Mouse (Mus musculus) embryonic stem cell, embryonic (primary cell): ENCODE results near the gene Zmynd15.

Experiments
- CTCF ChIA-PET, 4 experiments: fragments of 300-600 bp in 2 of 4; fragments of 350-600 bp in 2 of 4; sonication (Branson Sonifier 250); formaldehyde crosslinking; loops; one replicate each; lab custom pipeline; 2022; ENCODE audit warnings: inconsistent platforms in 2 of 4; lab: Charles Lee
- POLR2A ChIA-PET, 4 experiments: fragments of 300-600 bp in 2 of 4; fragments of 350-600 bp in 2 of 4; sonication (Branson Sonifier 250); formaldehyde crosslinking; loops; one replicate each; lab custom pipeline; 2022; ENCODE audit warnings: antibody characterized with exemption in 4 of 4, inconsistent platforms in 1 of 4; lab: Charles Lee

Zmynd15 gene

DNA sequence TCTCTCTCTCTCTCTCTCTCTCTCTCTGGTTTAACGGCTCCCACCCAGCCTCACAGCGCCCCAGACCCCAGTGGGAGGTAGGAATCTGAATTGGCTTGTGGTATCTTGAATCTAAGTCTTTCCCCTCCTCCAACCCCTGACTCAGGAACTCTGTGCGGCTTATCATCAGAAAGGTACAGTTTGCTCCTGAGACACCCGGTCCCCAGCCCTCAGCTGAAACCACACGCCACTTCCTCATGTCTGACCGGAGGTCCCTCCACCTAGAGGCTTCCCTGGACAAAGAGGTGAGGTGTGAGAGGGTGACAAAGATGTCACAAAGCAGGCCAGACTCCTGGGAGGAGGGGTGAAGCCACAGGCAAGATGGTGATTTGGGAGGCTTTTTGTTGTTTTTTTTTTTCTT lies 21.8 kb upstream of the Zmynd15 start:
- POLR2A ChIA-PET, result no interaction called here
- CTCF ChIA-PET, result no interaction called here

DNA sequence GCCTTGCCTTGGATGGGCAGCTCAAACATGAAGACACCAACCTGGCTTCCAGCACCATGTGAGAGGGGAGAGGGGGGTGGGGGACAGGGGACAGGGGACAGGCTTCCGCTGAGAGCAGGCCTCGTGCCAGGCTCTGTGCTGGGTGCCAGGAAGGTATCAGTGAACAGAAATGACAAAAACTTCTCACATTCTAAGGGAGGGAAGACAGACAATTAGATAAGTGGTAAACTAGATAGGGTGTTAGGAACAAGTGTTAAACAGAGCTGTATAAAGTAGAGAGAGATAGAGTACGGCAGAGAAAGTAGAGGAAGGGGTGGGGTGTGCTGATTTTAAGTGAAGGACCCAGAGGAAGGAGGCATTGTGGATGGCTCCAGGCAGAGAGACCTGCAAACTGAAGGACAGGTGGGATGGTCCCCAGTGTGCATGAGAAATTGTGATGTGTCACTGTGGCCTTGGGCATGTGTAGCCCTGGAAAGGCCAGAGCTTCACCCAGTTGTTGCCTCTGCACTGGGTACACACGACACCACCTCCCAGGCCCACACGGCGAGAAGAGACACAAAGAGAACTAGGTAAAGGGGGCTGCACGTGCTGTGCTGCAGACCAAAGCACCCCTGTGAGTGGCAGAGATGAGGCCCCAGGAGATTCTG lies 20.4 kb upstream of the Zmynd15 start:
- ChIA-PET POLR2A (interaction anchor here in 2 of 4 experiments (0.9 to 1.7 kb wide), 3 partner anchors 9 to 14 kb away, joined by 3 to 4 read pairs (median 3); no protein-coding TSS in a partner anchor), CTCF (interaction anchor here in 1 of 4 experiments (0.9 kb wide), 2 partner anchors 68 to 124 kb away, joined by 3 read pairs; no protein-coding TSS in a partner anchor)

DNA sequence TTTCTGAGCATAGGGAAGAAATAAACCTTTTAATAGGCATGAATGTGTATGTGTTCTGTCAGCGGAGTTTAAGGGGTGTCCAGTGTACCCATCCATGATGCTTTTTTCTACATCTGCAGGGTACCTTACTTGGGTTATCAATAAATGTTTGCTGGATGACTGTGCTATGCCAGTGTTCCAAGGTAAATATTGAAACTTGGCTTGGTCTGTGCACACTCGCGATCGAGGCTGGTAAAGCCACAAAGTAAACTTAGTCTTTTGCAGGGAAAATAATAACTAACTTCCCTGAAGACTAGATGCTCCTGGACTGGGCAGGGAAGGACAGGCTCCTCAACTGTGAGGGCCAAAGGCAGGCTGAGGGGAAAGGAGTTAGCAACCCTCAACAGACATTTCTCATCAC lies 18.6 kb upstream of the Zmynd15 start:
- ChIA-PET CTCF (no interaction called here), POLR2A (interaction anchor here in 2 of 4 experiments (1.7 to 2.5 kb wide), 2 partner anchors 8 to 12 kb away, joined by 4 to 8 read pairs; partner anchors contain the start of gene Arrb2 (in 1 of the 2))

DNA sequence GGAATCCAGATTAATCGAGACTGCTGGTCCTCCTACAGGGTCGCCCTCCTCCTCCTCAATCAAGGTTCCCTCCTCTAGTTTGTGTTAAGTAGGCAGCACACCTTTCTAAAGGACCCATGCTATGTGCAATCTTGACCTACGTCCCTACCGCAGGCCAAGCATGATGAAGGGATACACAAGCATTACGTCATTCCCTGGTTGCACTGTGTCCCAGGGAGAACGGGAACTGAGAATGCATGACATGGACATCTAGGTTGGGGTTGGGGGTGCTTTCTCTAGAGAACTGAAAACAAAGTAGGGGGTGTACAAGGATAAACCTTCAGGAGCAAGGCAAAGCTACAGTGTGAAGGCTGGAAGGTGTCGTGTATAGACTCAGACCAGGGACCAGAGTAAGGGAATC lies 17.4 kb upstream of the Zmynd15 start:
- ChIA-PET CTCF (no interaction called here), POLR2A (interaction anchor here in 2 of 4 experiments (2.4 to 2.5 kb wide), 2 partner anchors 9 kb away, joined by 8 to 12 read pairs; partner anchors contain the start of gene Arrb2 (in 2 of the 2))

DNA sequence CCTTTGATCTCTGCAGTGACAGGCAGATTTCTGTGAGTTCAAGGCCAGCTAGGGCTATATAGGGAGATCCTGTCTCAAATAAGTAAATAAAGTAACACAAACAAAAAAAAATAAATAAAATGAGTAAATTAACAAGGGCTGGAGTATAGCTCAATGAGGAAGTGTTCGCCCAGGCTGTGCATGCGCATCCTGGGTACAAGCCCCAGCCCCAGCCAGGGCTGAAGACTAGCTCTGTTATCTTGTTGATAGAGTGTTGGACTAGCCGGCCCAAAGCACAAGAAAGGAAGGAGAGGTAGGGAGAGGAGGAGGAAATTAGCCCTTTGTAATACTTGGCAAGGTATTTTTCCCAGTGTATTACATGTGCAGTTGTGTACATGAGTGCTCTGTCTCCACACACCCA lies 15.3 kb upstream of the Zmynd15 start:
- CTCF ChIA-PET, result no interaction called here
- POLR2A ChIA-PET, result interaction anchor here (0.7 to 2.4 kb wide), 6 partner anchors 11 to 33 kb away, joined by 3 to 12 read pairs (median 3); partner anchors contain the start of genes Arrb2 (in 4 of the 4), Cxcl16 (in 1 of the 4) and Zmynd15 (in 1 of the 4)

DNA sequence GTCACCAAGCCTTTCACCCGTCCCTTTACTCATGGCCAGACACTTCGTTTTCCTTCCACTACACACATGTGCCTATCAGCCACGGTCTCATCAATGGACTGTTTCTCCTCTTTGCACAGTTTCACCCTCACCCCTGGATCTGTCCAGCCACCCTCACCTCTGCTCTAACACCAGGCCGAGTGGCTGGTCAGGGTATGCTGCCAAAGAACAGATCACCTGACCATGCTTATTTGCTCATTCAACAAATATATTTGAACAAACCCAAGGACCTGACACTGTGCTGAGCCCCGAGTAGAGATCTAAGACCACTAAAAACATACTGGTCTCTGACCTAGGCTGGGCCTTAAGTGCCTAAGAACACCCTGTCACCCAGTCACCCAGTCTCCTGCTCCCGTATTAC lies 14.6 kb upstream of the Zmynd15 start:
- ChIA-PET CTCF (interaction anchor here in 1 of 4 experiments (0.6 kb wide), 1 partner anchor 680 kb away, joined by 4 read pairs; no protein-coding TSS in a partner anchor), POLR2A (interaction anchor here in 2 of 4 experiments (1.0 to 2.4 kb wide), 3 partner anchors 12 to 34 kb away, joined by 3 to 12 read pairs (median 4); partner anchors contain the start of gene Arrb2 (in 2 of the 2))

DNA sequence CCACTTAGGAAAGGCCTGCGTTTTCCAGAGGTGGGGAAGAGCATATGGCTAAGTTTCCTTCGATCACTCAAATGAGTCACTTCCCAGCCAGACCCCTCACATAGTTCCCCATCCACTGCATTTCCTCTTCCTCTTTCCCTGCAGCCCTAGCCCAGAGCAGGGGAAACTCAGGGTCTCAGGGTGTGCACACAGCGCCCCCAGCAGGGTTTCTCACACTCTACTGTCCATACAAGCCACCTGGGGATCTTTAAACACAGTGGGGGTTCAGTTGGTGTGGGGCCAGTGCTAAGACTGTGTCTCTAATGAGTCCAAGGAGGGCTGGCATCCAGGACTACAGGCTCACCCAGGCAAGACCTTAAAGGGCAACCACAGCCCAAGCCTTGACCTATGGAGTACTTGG lies 12.5 kb upstream of the Zmynd15 start:
- POLR2A ChIA-PET, result no interaction called here
- CTCF ChIA-PET, result interaction anchor here in 1 of 4 experiments (0.6 kb wide), 1 partner anchor 181 kb away, joined by 4 read pairs; no protein-coding TSS in a partner anchor

DNA sequence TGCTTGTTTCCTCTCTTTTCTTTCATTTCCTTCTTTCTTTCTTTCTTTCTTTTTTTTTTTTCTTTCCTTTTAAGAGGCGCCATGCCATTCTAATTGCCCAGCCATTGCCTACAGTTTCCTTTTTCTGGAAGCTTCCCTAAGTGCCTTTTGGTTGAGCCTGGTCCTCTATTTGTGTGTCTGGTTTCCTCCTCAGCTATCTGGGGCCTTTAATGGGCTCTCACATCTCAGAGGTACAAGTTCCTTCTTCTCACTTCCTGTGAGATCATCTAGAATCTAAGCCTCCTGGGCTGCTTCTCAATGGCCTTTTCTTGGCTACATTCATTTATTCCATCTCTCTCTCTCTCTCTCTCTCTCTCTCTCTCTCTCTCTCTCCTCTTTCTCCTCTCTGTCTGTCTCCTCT lies 11.9 kb upstream of the Zmynd15 start:
- ChIA-PET POLR2A (interaction anchor here in 1 of 4 experiments (0.7 kb wide), 1 partner anchor 15 kb away, joined by 3 read pairs; the partner anchor contains the start of gene Arrb2), CTCF (interaction anchor here in 1 of 4 experiments (0.8 kb wide), 1 partner anchor 35 kb away, joined by 3 read pairs; no protein-coding TSS in a partner anchor)

DNA sequence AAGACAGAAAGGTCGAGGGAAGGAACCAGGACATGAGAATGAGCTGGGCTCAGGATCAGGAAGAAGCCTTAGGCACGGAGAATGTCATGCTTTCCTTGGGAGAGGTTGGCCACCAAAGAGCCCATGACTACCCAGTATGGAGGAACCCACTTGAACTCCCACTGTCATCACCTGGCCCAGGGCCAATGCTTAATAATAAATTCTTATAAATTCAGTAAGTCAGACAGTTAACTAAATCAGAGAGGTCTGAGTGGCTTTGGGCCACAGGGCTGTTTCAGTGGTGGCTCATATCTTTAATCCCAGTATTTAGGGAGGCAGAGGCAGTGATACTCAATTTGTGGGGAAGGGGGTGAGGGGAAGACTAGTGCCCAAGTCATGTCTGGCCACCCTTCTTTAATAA lies 8.3 kb upstream of the Zmynd15 start:
- CTCF ChIA-PET, result no interaction called here
- POLR2A ChIA-PET, result interaction anchor here in 2 of 4 experiments (1.4 to 1.5 kb wide), 2 partner anchors 19 to 40 kb away, joined by 3 to 6 read pairs; partner anchors contain the start of gene Arrb2 (in 1 of the 2)

DNA sequence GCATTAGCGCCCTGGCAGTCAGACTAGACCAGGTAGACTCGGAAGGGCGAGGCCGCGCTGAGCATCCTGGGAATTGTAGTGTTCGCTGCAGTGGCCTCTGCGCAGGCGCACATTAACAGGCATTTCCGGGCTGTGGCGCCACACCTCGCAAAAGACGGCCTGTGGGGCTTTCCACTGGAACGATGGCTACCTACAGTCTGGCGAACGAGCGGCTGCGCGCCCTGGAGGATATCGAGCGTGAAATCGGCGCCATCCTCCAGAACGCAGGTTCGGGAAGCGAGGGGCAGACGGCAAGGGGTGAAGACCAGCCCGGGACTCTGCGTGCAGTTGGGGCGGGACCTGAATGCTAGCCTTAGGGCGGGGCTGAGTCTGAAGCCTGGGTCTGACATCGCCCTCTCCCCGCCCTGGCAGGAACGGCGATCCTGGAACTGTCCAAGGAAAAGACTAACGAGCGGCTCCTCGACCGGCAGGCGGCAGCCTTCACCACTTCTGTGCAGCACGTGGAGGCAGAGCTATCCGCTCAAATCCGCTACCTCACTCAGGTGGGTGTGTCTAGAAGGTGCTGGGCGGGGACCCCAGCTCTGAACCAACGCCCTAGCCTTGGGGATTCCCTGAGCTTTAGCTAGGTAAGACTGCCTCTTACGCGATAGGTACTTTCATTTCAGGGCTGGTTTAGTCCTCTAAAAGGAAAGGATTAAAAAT lies 7.3 kb upstream of the Zmynd15 start, which contains the start of gene Med11:
Gene Med11, plus strand, starts transcription at position 123 of the 702 bp plus-strand sequence.
- POLR2A ChIA-PET, result interaction anchor here in 3 of 4 experiments (0.6 to 2.4 kb wide), 43 partner anchors 11 to 1459 kb away, joined by 3 to 27 read pairs (median 4); partner anchors contain the start of genes Arrb2 (in 3 of the 3), Pelp1 (in 2 of the 3), Rnf167 (in 2 of the 3) and Spag7 (in 2 of the 3)
- CTCF ChIA-PET, result interaction anchor here (0.6 to 1.6 kb wide), 31 partner anchors 12 to 326 kb away, joined by 3 to 31 read pairs (median 4); partner anchors contain the start of genes Arrb2 (in 4 of the 4), 4930544D05Rik (in 2 of the 4), Alox12e (in 1 of the 4) and Rnf167 (in 1 of the 4)

DNA sequence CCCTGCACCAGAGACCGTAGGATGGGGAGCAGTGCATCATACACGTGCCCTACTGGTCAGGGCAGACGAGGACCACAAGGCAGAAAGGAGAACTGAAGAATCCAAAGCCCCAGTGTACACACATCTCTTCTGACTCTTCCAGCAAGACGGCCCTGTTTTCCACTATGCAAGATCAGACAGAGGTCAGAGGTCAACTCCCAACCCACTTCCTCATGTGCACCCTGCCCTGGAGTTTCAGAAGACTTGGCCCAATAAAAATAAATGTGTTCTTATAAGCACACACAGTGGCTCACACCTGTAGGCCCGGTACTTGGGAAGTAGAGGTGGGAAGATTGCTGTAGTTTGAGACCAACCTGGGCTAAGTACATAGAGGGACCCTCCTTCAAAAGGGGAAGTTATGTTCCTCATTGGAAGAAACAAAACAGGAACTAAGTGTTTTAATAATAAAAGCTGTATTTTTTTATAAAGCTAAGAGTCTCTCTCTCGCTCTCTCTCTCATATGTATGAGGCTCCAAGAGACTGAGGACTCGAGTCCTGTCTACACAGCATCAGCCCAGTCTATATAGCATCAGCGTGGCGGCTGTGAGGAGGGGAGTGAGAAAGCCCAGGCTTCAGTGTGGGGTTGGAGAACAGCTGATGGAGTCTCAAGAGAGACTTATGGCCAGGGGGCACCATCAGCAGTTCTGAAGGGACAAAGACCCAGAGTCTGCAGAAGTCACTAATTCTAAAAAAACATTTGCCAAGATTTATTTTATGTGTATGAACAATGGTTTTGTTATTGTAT lies 5.8 kb upstream of the Zmynd15 start:
- POLR2A ChIA-PET, result interaction anchor here (0.6 to 2.4 kb wide), 13 partner anchors 8 to 532 kb away, joined by 3 to 27 read pairs (median 6); partner anchors contain the start of genes Arrb2 (in 3 of the 4), 4930544D05Rik (in 1 of the 4), Eif5a (in 1 of the 4) and Rnf167 (in 1 of the 4)
- CTCF ChIA-PET, result interaction anchor here in 3 of 4 experiments (0.6 to 1.6 kb wide), 3 partner anchors 12 to 78 kb away, joined by 4 to 12 read pairs (median 4); partner anchors contain the start of gene Arrb2 (in 1 of the 3)

DNA sequence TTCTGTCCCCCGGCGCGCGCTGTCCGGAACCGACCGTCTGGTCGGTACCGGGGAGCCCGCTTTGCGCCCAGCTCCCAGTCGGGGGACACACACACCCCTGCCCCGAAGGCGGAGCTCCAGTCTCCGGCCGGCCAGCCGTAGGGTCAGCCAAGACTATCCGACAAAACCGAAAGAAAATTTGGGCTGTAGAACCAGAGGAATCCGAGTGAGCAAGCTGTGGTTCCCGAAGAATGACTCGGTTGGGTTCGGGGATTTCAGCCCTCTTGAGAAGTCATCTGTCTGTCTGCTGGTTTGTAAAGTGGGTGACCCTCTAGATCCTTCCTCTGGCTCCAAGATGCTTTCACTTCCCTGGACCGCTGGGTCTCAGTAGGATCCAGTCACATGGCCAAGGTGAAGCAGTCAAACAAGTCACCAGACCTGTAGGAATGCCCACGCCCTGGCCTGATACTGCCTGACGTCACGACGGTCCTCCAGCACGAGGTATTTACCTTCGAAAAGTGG lies 418 bp downstream of the Zmynd15 start, which contains the start of gene Cxcl16:
Gene Cxcl16, minus strand, starts transcription at position 384 of the 501 bp plus-strand sequence.
- POLR2A ChIA-PET, result interaction anchor here in 3 of 4 experiments (0.5 to 2.9 kb wide), 10 partner anchors 16 to 209 kb away, joined by 3 to 14 read pairs (median 3); partner anchors contain the start of genes Arrb2 (in 2 of the 3), Gltpd2 (in 1 of the 3), Gp1ba (in 1 of the 3) and Psmb6 (in 1 of the 3)
- CTCF ChIA-PET, result interaction anchor here in 3 of 4 experiments (0.6 to 1.0 kb wide), 8 partner anchors 27 to 1105 kb away, joined by 3 to 6 read pairs (median 4); partner anchors contain the start of genes Arrb2 (in 2 of the 3) and 0610010K14Rik (in 1 of the 3)

DNA sequence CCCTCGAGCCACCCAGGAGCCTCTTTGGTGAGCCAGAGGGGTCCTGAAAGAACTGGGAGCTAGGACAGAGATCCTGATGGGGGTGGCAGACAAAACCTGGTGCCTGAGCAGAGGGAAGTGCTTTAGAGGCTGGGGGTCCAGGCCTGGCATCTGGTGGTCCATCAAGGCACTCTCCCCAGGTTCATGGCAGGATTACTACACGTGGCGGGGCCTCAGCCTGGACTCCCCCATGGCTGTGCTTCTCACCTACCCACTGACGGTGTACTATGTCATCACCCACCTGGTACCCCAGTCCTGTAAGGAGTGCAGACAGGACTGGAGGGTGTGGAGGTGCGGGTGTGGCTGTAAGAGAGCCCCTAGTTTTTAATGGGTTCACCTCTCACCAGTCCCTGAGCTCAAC lies 4.7 kb downstream of the Zmynd15 start:
- POLR2A ChIA-PET, result interaction anchor here in 2 of 4 experiments (0.7 to 2.8 kb wide), 4 partner anchors 11 to 242 kb away, joined by 3 to 15 read pairs (median 4); partner anchors contain the start of gene Med11 (in 1 of the 2)
- CTCF ChIA-PET, result interaction anchor here in 2 of 4 experiments (0.5 to 1.8 kb wide), 4 partner anchors 12 to 221 kb away, joined by 4 to 6 read pairs (median 5); no protein-coding TSS in a partner anchor

DNA sequence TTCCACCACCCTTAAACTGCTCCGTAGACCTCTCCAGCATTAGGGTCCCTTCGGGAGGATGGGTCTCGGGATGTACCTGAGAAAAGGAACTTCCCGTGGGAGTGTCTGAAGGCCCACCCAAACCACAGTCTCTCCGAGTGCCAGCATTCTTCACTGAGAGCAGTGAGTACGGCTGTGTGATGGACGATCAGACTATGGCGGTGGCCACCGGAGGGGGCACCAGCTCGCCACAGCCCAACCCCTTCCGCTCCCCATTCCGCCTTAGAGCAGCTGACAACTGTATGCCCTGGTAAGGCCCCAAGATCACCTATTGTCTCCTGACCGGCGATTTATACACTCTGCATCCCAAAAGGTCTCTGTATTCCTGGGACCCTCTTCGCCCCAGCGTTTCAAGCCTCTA lies 6.0 kb downstream of the Zmynd15 start:
- ChIA-PET CTCF (interaction anchor here (0.6 to 2.2 kb wide), 12 partner anchors 12 to 319 kb away, joined by 3 to 7 read pairs (median 4); partner anchors contain the start of genes Arrb2 (in 1 of the 4) and Med11 (in 1 of the 4)), POLR2A (interaction anchor here (0.6 to 3.1 kb wide), 26 partner anchors 10 to 444 kb away, joined by 3 to 21 read pairs (median 3); partner anchors contain the start of genes Psmb6 (in 3 of the 4), Med11 (in 2 of the 4), Pelp1 (in 2 of the 4) and Rnf167 (in 2 of the 4))

DNA sequence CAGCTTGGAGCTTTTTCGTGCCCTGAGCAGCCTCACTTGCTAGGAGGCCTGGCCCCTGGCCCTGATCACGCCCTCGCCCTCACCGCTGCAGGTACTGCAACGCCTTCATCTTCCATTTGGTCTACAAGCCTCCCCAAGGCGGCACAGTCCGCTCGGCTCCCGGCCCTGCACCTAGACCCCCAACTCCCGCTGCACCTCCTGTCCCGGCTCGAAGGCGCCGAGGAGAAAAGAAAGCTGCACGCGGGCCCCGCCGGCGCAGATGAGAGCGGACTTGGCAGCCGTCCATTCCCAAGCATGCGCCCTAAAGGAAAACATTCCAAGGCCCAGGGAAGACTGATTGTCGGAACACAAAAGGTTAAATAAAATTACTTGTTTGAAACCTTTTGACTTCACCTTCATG lies 6.6 kb downstream of the Zmynd15 start:
- ChIA-PET CTCF (interaction anchor here (0.6 to 2.2 kb wide), 11 partner anchors 12 to 319 kb away, joined by 3 to 7 read pairs (median 4); partner anchors contain the start of gene Arrb2 (in 1 of the 4)), POLR2A (interaction anchor here (0.6 to 3.1 kb wide), 24 partner anchors 11 to 225 kb away, joined by 3 to 21 read pairs (median 3); partner anchors contain the start of genes Psmb6 (in 3 of the 4), Med11 (in 2 of the 4), Arrb2 (in 1 of the 4) and Pelp1 (in 1 of the 4))
